Mouse (Mus musculus) CH12.LX (cell line): ENCODE measurements at regions not wholly inside any gene's neighbourhood (a gene's known extent, or its start where the extent isn't known, plus 50 kb on each side); places are given as distances from the start of the nearest gene placed in this dataset.

ENCODE experiments used
- DNase-seq: peaks from one replicate; pipeline ENCODE4 v3.0.0-alpha.2; 2013; ENCODE audit errors: extremely low read depth
- H3K27ac ChIP-seq: 2 replicates; pipeline ENCODE4 v1.5.1; 2012; ENCODE audit warnings: low read depth, mild to moderate bottlenecking, control low read depth, moderate library complexity; ENCODE audit not compliant: insufficient read depth
- H3K27me3 ChIP-seq: replicated peaks from 2 replicates; pipeline ENCODE3; 2012; ENCODE audit warnings: inconsistent platforms
- H3K36me3 ChIP-seq, 2 experiments: replicated peaks in 1 of 2; 2 replicates each; pipeline versions ENCODE3 to v1.6.1; 2012; ENCODE audit warnings: inconsistent platforms in 1 of 2, low read length in 1 of 2, mild to moderate bottlenecking in 1 of 2, mixed read lengths in 1 of 2, moderate library complexity in 1 of 2; ENCODE audit not compliant: control insufficient read depth in 1 of 2, insufficient read depth in 1 of 2
- H3K4me1 ChIP-seq, 2 experiments: 2 replicates each; pipeline ENCODE4 v1.6.1; 2012; ENCODE audit warnings: inconsistent platforms in 1 of 2, moderate library complexity in 1 of 2; ENCODE audit not compliant: insufficient read depth in 2 of 2, control insufficient read depth in 1 of 2
- H3K4me2 ChIP-seq: 2 replicates; pipeline ENCODE4 v1.6.1; 2012; ENCODE audit warnings: low read depth, mild to moderate bottlenecking, control low read depth; ENCODE audit not compliant: poor library complexity, insufficient read depth, severe bottlenecking
- H3K4me3 ChIP-seq, 3 experiments: fragments of 150-350 bp in 1 of 3; sonication (generic) in 1 of 3; replicated peaks in 1 of 3; 2 replicates each; pipeline versions ENCODE3 to v1.5.1; 2011 to 2012; ENCODE audit warnings: low read depth in 2 of 3, low read length in 2 of 3, mild to moderate bottlenecking in 2 of 3, moderate library complexity in 2 of 3, control low read depth in 1 of 3, improper control_type of control experiment in 1 of 3, inconsistent platforms in 1 of 3, mixed read lengths in 1 of 3; ENCODE audit not compliant: poor library complexity in 1 of 3
- H3K79me2 ChIP-seq: replicated peaks from 2 replicates; pipeline ENCODE4 v1.6.1; 2012; ENCODE audit warnings: mild to moderate bottlenecking, moderate library complexity; ENCODE audit not compliant: control insufficient read depth, poor library complexity, insufficient read depth, severe bottlenecking; ENCODE audit errors: extremely low read depth
- H3K9ac ChIP-seq: 2 replicates; pipeline ENCODE4 v1.6.1; 2012; ENCODE audit warnings: low read depth, mild to moderate bottlenecking, control low read depth, moderate library complexity; ENCODE audit not compliant: insufficient read depth
- H3K9me3 ChIP-seq: replicated peaks from 2 replicates; pipeline ENCODE3; 2012; ENCODE audit warnings: low read length, inconsistent platforms, mixed read lengths
- BHLHE40 ChIP-seq: IDR thresholded peaks from 2 replicates; pipeline ENCODE4 v1.6.1; 2011; ENCODE audit warnings: mild to moderate bottlenecking, low read depth, low read length, improper control_type of control experiment
- CHD1 ChIP-seq: IDR thresholded peaks from 2 replicates; pipeline ENCODE4 v1.6.1; 2012; ENCODE audit warnings: low read depth, low read length, improper control_type of control experiment, inconsistent platforms
- CHD2 ChIP-seq: IDR thresholded peaks from 2 replicates; pipeline ENCODE4 v1.6.1; 2011; ENCODE audit warnings: low read length, improper control_type of control experiment
- CTCF ChIP-seq, 2 experiments: IDR thresholded peaks in 1 of 2; conservative IDR thresholded peaks in 1 of 2; 2 replicates each; pipeline ENCODE4 v1.5.1; 2011 to 2012; ENCODE audit warnings: low read depth in 2 of 2, low read length in 2 of 2, improper control_type of control experiment in 1 of 2, inconsistent platforms in 1 of 2, mild to moderate bottlenecking in 1 of 2, moderate library complexity in 1 of 2
- ELF1 ChIP-seq: IDR thresholded peaks from 2 replicates; pipeline ENCODE4 v1.6.1; 2014; ENCODE audit warnings: low read depth, mild to moderate bottlenecking, inconsistent platforms, low read length, improper control_type of control experiment
- ETS1 ChIP-seq: conservative IDR thresholded peaks from 2 replicates; pipeline ENCODE4 v1.6.1; 2012; ENCODE audit warnings: low read depth, mild to moderate bottlenecking, inconsistent platforms, low read length, improper control_type of control experiment, moderate library complexity
- GABPA ChIP-seq: IDR thresholded peaks from 2 replicates; pipeline ENCODE4 v1.6.1; 2012; ENCODE audit warnings: low read depth, low read length, improper control_type of control experiment, inconsistent platforms; ENCODE audit not compliant: insufficient replicate concordance
- HCFC1 ChIP-seq: IDR thresholded peaks from 2 replicates; pipeline ENCODE4 v1.6.1; 2012; ENCODE audit warnings: low read depth, mild to moderate bottlenecking, inconsistent platforms, low read length, improper control_type of control experiment
- IRF4 ChIP-seq: IDR thresholded peaks from 2 replicates; pipeline ENCODE4 v1.6.1; 2014; ENCODE audit warnings: low read depth, mild to moderate bottlenecking, inconsistent platforms, low read length, improper control_type of control experiment
- JUN ChIP-seq: IDR thresholded peaks from 2 replicates; pipeline ENCODE4 v1.6.1; 2011; ENCODE audit warnings: low read depth, mild to moderate bottlenecking, low read length, improper control_type of control experiment, moderate library complexity; ENCODE audit not compliant: insufficient read depth
- JUND ChIP-seq: conservative IDR thresholded peaks from 2 replicates; pipeline ENCODE4 v1.6.1; 2011; ENCODE audit warnings: low read depth, low read length, improper control_type of control experiment
- MAX ChIP-seq: IDR thresholded peaks from 2 replicates; pipeline ENCODE4 v1.6.1; 2011; ENCODE audit warnings: low read length, improper control_type of control experiment
- MAZ ChIP-seq: IDR thresholded peaks from 2 replicates; pipeline ENCODE4 v1.6.1; 2012; ENCODE audit warnings: low read depth, mild to moderate bottlenecking, inconsistent platforms, low read length, improper control_type of control experiment, moderate library complexity
- MEF2A ChIP-seq: IDR thresholded peaks from 2 replicates; pipeline ENCODE4 v1.6.1; 2014; ENCODE audit warnings: low read depth, mild to moderate bottlenecking, inconsistent platforms, low read length, improper control_type of control experiment, borderline replicate concordance
- MXI1 ChIP-seq: IDR thresholded peaks from 2 replicates; pipeline ENCODE4 v1.6.1; 2011; ENCODE audit warnings: mild to moderate bottlenecking, low read depth, low read length, improper control_type of control experiment
- MYC ChIP-seq: IDR thresholded peaks from 2 replicates; pipeline ENCODE4 v1.6.1; 2011; ENCODE audit warnings: low read depth, mild to moderate bottlenecking, improper control_type of control experiment, low read length
- PAX5 ChIP-seq: IDR thresholded peaks from 2 replicates; pipeline ENCODE4 v1.6.1; 2012; ENCODE audit warnings: low read length, inconsistent platforms, mixed read lengths
- POLR2A ChIP-seq: IDR thresholded peaks from 2 replicates; pipeline ENCODE4 v1.6.1; 2011; ENCODE audit warnings: low read depth, mild to moderate bottlenecking, improper control_type of control experiment, low read length
- POLR2AphosphoS2 ChIP-seq: IDR thresholded peaks from 2 replicates; pipeline ENCODE4 v1.6.1; 2011; ENCODE audit warnings: low read depth, low read length, improper control_type of control experiment
- RAD21 ChIP-seq: IDR thresholded peaks from 2 replicates; pipeline ENCODE4 v1.6.1; 2011; ENCODE audit warnings: low read depth, mild to moderate bottlenecking, low read length, improper control_type of control experiment, moderate library complexity
- SIN3A ChIP-seq: IDR thresholded peaks from 2 replicates; pipeline ENCODE4 v1.6.1; 2012; ENCODE audit warnings: low read length, improper control_type of control experiment, inconsistent platforms
- TBP ChIP-seq: conservative IDR thresholded peaks from 2 replicates; pipeline ENCODE4 v1.6.1; 2011; ENCODE audit warnings: low read depth, low read length, improper control_type of control experiment
- TCF12 ChIP-seq: IDR thresholded peaks from 2 replicates; pipeline ENCODE4 v1.6.1; 2014; ENCODE audit warnings: low read depth, mild to moderate bottlenecking, inconsistent platforms, low read length, improper control_type of control experiment
- UBTF ChIP-seq: IDR thresholded peaks from 2 replicates; pipeline ENCODE4 v1.6.1; 2012; ENCODE audit warnings: low read depth, mild to moderate bottlenecking, inconsistent platforms, low read length, improper control_type of control experiment, moderate library complexity
- USF1 ChIP-seq: IDR thresholded peaks from 2 replicates; pipeline ENCODE4 v1.6.1; 2014; ENCODE audit warnings: low read depth, mild to moderate bottlenecking, inconsistent platforms, low read length, improper control_type of control experiment
- USF2 ChIP-seq: conservative IDR thresholded peaks from 2 replicates; pipeline ENCODE4 v1.6.1; 2011; ENCODE audit warnings: low read depth, low read length, improper control_type of control experiment
- ZMIZ1 ChIP-seq: IDR thresholded peaks from 2 replicates; pipeline ENCODE4 v1.6.1; 2012; ENCODE audit warnings: low read depth, mild to moderate bottlenecking, inconsistent platforms, low read length, improper control_type of control experiment
- ZNF384 ChIP-seq: IDR thresholded peaks from 2 replicates; pipeline ENCODE4 v1.6.1; 2012; ENCODE audit warnings: low read depth, low read length, improper control_type of control experiment, inconsistent platforms
- dilution Hi-C: fragments of 300-500 bp; cut with MboI; formaldehyde crosslinking; loops from 2 replicates; pipeline ENCODE4 v1.14.3; 2020; ENCODE audit warnings: low sequenced_read_pairs; ENCODE audit not compliant: extremely low pct_unique_long_range_greater_than_20kb, extremely low pct_ligation_motif_present
- in situ Hi-C: fragments of 300-500 bp; cut with MboI; formaldehyde crosslinking; loops from 3 replicates; pipeline ENCODE4 v1.14.3; 2019; ENCODE audit warnings: low sequenced_read_pairs, low pct_ligation_motif_present, low pct_unique_long_range_greater_than_20kb, mixed read lengths

GRCm38 (mm10) chr6:31217641-31218138, 180.8 kb upstream of the Mkln1 start:
- peaks cover 0 to 44% of the 10 kb centered on the region in 2 experiments; a peak in 2 of 4 replicates for H3K4me1 ChIP-seq
- DNase-seq, result peak; percentile 52
- H3K9ac ChIP-seq, result peak overlapping the region; percentile 95
- H3K27ac ChIP-seq, result peak overlapping the region; percentile 62
- in situ Hi-C loops (loop anchor here (25.0 kb wide), 1 partner anchor 170 kb away; the partner anchor contains the start of gene Mkln1), dilution Hi-C loops (no loop called here)
- TF ChIP-seq CTCF (conservative IDR thresholded peaks at IDR 0.05 in 1 of 2, IDR thresholded peaks at IDR 0.05 in 1 of 2; ENCODE audit: low read depth in 2 of 2, low read length in 2 of 2) (no peak), MAX (peak; percentile 63), SIN3A (peak; percentile 59; the same call in 1 of the 2 replicates), TBP (0 out of 2 replicates have a peak, but pooled peaks have one; percentile 27), MXI1 (peak; percentile 80), ZNF384 (peak; percentile 87), ELF1 (no peak), MYC (peak; percentile 56; the same call in 1 of the 2 replicates)
- H3K4me3 ChIP-seq, result peak overlapping the region; percentile 83 to 95 (median 94)
- H3K27me3 ChIP-seq, result no peaks in the 10 kb centered on the region
- H3K4me2 ChIP-seq, result peak overlapping the region; percentile 35
- peaks cover 0 to 33% of the 10 kb centered on the region in 2 experiments for H3K36me3 ChIP-seq
- no peaks in the 10 kb centered on the region for H3K9me3 ChIP-seq
- peaks cover 31% of the 10 kb centered on the region for H3K79me2 ChIP-seq

DNA sequence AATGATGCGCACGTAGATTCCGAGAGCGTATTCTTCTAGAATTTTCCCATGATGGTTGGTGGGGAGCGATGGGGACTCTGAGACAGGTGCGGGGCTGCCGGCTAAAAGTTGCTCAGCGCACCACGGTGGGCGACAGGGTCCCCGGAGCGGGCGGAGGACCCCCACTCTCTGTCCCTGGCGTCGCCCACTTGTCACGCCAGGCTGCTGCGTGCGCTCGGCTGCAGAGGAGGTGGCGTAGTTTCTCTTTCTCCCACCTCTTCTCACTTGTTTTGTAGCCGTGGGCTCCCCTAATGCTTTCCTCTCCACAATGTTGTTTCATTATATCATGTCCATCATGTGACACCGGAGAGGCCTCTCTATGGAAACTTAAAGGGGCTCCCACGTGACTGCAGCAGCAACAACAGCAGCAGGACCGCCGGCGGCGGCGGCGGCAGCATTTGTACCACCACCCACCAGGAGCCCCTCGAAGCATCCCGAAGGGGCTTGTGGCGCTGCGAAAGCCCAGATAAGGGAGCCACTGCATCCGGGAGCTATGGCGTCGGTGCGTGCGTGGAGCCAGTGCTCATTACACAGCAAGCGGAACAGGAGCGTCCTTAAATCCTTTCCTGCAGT, 180.3 kb upstream of the Mkln1 start:
- dilution Hi-C loops, result no loop called here
- peak overlapping the region; percentile 95 for H3K9ac ChIP-seq
- TF ChIP-seq USF1, result peak; percentile 90
- peak; percentile 86 for TF ChIP-seq USF2
- TF ChIP-seq BHLHE40, result peak; percentile 95
- peak; percentile 65; the same call in 1 of the 2 replicates for TF ChIP-seq MYC
- no peak for TF ChIP-seq GABPA
- TF ChIP-seq MXI1, result peak; percentile 75; the same call in 1 of the 2 replicates
- no peak for TF ChIP-seq HCFC1
- peak; percentile 74; the same call in 1 of the 2 replicates for TF ChIP-seq MAX
- no peak for TF ChIP-seq JUN
- TF ChIP-seq CHD2, result no peak
- TF ChIP-seq CHD1, result no peak; the same call in 1 of the 2 replicates
- TF ChIP-seq TBP, result peak; percentile 66; the same call in 1 of the 2 replicates
- TF ChIP-seq ZMIZ1, result no peak
- TF ChIP-seq PAX5, result no peak
- peak; percentile 25; the same call in 1 of the 2 replicates for TF ChIP-seq IRF4
- no peak for TF ChIP-seq MAZ
- no peak for TF ChIP-seq JUND
- no peak for TF ChIP-seq RAD21
- TF ChIP-seq POLR2AphosphoS2, result no peak
- peak; percentile 87 for TF ChIP-seq SIN3A
- peak; percentile 65 for TF ChIP-seq ETS1
- TF ChIP-seq CTCF (conservative IDR thresholded peaks at IDR 0.05 in 1 of 2, IDR thresholded peaks at IDR 0.05 in 1 of 2; ENCODE audit: low read depth in 2 of 2, low read length in 2 of 2), result no peak
- peak; percentile 49 for TF ChIP-seq POLR2A
- TF ChIP-seq TCF12, result peak; percentile 45; the same call in 1 of the 2 replicates
- no peak for TF ChIP-seq MEF2A
- no peak for TF ChIP-seq UBTF
- TF ChIP-seq, all 38 proteins: peak for 12
- Histone ChIP-seq H3K9me3 (no peaks in the 10 kb centered on the region), H3K27ac (peak overlapping the region; percentile 62), H3K36me3 (peaks cover 0 to 27% of the 10 kb centered on the region in 2 experiments), H3K4me1 (peaks cover 0 to 39% of the 10 kb centered on the region in 2 experiments; a peak in 2 of 4 replicates), H3K4me3 (peak overlapping the region; percentile 83 to 95 (median 94)), H3K4me2 (peak overlapping the region; percentile 96), H3K79me2 (peaks cover 31% of the 10 kb centered on the region), H3K27me3 (no peaks in the 10 kb centered on the region)
- in situ Hi-C loops, result loop anchor here (25.0 kb wide), 1 partner anchor 169 kb away; the partner anchor contains the start of gene Mkln1
- peak; percentile 81 for DNase-seq
